Mouse (Mus musculus) subcutaneous adipose tissue, adult 2 months (tissue): ENCODE results near the gene Abcb11. TPM values are rescaled to one million over a fixed set of nuclear protein-coding genes. Genes with fewer than 3 reads are reported as not detected.

Source experiments
- polyA plus RNA-seq: library from polyadenylated mRNA; depleted of rRNA; stranded (reverse); fragments of >200 nt; gene quantifications from 2 replicates; pipeline ENCODE4 v1.2.3, GENCODE M21; 2012; ENCODE audit warnings: low replicate concordance; rRNA removed

Abcb11 gene
- polyA plus RNA-seq = 0.19 TPM in 1 of 2 replicates, not detected in the other

DNA sequence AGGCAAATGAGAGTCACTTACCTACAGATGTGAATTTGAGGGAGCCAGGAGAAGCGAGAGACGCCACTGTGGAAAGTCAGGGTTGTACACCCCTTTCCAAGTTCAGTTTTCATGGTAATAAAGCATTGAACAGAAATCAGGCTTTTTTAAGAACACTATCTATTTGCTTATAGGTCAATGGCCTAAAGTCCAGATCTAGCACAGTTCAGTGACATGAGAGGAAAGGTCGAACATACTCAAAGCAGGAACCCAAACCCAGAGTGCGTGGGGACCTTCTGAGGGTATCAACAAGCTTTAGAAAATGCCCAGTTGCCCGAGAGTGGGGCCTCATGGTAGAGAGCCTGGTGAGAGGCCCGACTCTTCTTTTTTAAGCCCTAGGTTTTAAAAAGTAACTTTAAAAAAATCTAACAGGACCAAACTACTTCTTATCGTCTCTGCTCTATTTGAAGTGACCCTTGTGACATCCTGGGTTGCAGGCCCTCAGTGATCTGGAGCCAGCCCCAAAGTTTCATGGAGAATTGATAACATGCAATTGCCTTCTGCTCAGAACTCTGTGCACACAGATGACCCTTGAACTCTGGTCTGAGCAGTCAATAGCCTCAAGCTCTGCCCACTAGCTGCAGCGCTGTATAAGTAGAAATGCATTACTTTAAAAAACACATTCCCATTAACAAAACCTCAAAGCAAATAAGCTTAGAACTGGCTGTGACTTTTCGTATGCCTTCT is at the start of gene Abcb11:
TSS of gene Abcb11 (minus strand) at position 121 of the 726 bp plus-strand sequence.

DNA sequence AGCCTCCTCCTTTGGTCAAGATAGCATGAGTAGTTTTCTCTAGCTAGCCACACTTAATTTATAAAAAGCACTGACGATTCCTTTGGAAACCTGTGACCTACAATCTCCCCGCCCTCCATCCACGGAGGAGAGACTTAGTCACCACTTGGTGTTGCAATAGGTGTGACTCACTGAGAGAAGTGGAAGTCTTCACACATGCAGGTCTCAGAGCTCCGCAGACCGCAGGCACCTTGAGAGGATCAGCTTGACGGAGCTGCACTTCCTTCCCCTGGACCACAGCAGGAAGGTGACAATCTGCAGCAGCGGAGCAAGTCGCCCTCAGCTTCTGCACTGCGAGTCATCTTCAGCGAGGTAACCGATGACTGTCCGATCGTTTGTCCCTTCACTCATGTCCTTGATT is 37.9 kb upstream of the Abcb11 start, which contains the start of gene Dhrs9:
TSS of gene Dhrs9 (plus strand) at position 165 of the 400 bp plus-strand sequence.

DNA sequence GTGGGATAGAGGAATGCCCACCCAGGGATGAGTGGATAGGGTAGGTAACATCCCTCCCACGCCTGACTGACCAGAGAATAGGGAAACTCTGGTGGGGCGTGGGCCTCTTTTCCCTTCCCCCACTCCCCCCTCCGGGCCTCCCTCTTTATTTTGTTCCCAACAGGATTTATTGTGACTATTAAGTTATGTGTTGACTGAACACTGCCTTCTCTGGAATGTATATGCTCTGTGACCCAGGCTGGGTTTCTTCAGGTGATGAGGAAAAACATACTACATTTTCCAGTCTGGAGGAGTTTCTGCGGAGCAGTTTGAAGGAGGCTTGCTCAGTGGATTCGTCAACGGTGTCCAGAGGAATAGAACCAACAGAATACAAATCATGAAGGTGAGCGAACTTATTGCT is 131.6 kb downstream of the Abcb11 start, which contains the start of gene G6pc2:
TSS of gene G6pc2 (plus strand) at position 301 of the 400 bp plus-strand sequence.

DNA sequence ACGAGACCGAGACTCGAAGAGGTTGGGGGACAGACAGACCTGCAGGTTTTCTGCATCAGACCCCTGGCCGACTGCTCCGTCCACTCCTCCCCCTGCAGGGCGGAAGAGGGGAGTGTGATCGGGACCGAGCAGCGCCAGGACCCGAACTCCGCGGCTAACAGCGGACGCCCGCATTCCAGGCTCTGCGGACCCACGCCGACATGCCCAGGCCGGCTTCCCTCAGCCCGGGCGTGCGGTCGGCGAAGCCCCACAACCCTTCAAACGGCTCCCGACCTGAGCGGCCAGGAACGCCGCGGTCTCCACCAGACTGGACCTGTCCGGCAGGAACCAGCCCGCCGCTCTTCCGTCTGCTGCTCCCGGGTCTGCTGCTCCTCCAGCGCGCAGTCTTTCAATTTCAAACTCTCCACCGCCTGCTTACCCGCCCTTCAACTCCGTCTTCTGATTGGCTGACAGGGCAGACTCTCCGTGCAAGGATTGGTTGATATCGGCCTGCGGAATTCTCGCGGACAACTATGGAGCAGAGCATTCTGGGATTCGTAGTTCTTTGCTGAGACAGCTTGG is 136.5 kb downstream of the Abcb11 start, which contains the start of gene Spc25:
TSS of gene Spc25 (minus strand) at position 404 of the 561 bp plus-strand sequence.

Other genes with a start within 250 kb of the Abcb11 start
- 1.5 TPM in 2 replicates for gene Nostrin, start 206.8 kb downstream of the Abcb11 start, polyA plus RNA-seq
- 0.53 and 2.3 TPM in 2 replicates for gene Spc25, start 136.4 kb downstream of the Abcb11 start, polyA plus RNA-seq
- 0.33 TPM in 1 of 2 replicates, not detected in the other for gene G6pc2, start 131.5 kb downstream of the Abcb11 start, polyA plus RNA-seq
- gene Dhrs9, start 37.8 kb upstream of the Abcb11 start, polyA plus RNA-seq = 0.47 and 1.6 TPM in 2 replicates
- gene Lrp2, start 243.4 kb upstream of the Abcb11 start, polyA plus RNA-seq = 0.20 and 7.1 TPM in 2 replicates